Mouse (Mus musculus): ENCODE measurements around the gene Zfp276.

- no peak for TF ChIP-seq CTCF (IDR thresholded peaks at IDR 0.05; ENCODE audit: control insufficient read depth, insufficient read depth, insufficient replicate concordance, low read depth, low read length)
- no peak for TF ChIP-seq POLR2A (IDR thresholded peaks at IDR 0.05; ENCODE audit: control insufficient read depth, low read depth, low read length)
Measured at GRCm38 (mm10) chr8:123298301-123298700, 44.3 kb downstream of the Zfp276 start.

Measured in testis, adult 2 months (tissue).